Mouse (Mus musculus) stomach, embryonic 14.5 days (tissue): ENCODE measurements at regions not wholly inside any gene's neighbourhood (a gene's known extent, or its start where the extent isn't known, plus 50 kb on each side); places are given as distances from the start of the nearest gene placed in this dataset.

Experiments used
- ATAC-seq: fragments of 200-750 bp; cut with Nextera tagmentation; 2 replicates; pipeline ENCODE4 v1.8.0; 2017; ENCODE audit warnings: low read depth, moderate TSS enrichment; ENCODE audit not compliant: insufficient number of reproducible peaks, insufficient read depth, low FRiP score
- H3K27ac ChIP-seq: fragments of 300-500 bp; sonication (generic); 2 replicates; pipeline ENCODE4 v1.5.1; 2014; ENCODE audit warnings: mild to moderate bottlenecking, low read length, moderate library complexity, mixed read lengths
- H3K27me3 ChIP-seq: fragments of 300-500 bp; sonication (generic); 2 replicates; pipeline ENCODE4 v1.6.1; 2014; ENCODE audit warnings: low read length, control low read depth, mixed read lengths; ENCODE audit not compliant: control insufficient read depth, insufficient read depth
- H3K36me3 ChIP-seq: fragments of 300-500 bp; sonication (generic); 2 replicates; pipeline ENCODE4 v1.6.1; 2014; ENCODE audit warnings: mild to moderate bottlenecking, control low read depth, low read length, moderate library complexity, mixed read lengths; ENCODE audit not compliant: control insufficient read depth, insufficient read depth
- H3K4me1 ChIP-seq: fragments of 300-500 bp; sonication (generic); 2 replicates; pipeline ENCODE4 v1.6.1; 2014; ENCODE audit warnings: low read length, control low read depth, mixed read lengths; ENCODE audit not compliant: control insufficient read depth, insufficient read depth
- H3K4me2 ChIP-seq: fragments of 300-500 bp; sonication (generic); replicated peaks from 2 replicates; pipeline ENCODE4 v1.6.1; 2014; ENCODE audit warnings: low read depth, low read length, control low read depth
- H3K4me3 ChIP-seq: fragments of 300-500 bp; sonication (generic); 2 replicates; pipeline ENCODE4 v1.5.1; 2014; ENCODE audit warnings: low read depth, low read length, control low read depth
- H3K9ac ChIP-seq: fragments of 300-500 bp; sonication (generic); replicated peaks from 2 replicates; pipeline ENCODE4 v1.6.1; 2014; ENCODE audit warnings: low read depth, mild to moderate bottlenecking, control low read depth, low read length, moderate library complexity, mixed read lengths
- H3K9me3 ChIP-seq: fragments of 300-500 bp; sonication (generic); 2 replicates; pipeline ENCODE4 v1.6.1; 2016; ENCODE audit warnings: low read depth, low read length, control low read depth; ENCODE audit not compliant: control insufficient read depth
- WGBS: fragments of 180-500 bp; shearing (Covaris S2); extraction: QIAGEN DNeasy Blood & Tissue Kit; methylation state at CpG from one replicate; pipeline ENCODE4 v1.1.7; 2014; 5-methylcytosine and 5-hydroxymethylcytosine counted together

GRCm38 (mm10) chr8:107689020-107689419 is 100.8 kb upstream of the Psmd7 start:
- 60% methylated on average over 10 of the region's 10 CpGs for WGBS

GRCm38 (mm10) chr8:107691251-107691650 is 103.0 kb upstream of the Psmd7 start:
- no peak for ATAC-seq
- Histone ChIP-seq H3K9me3 (no peaks in the 10 kb centered on the region), H3K4me1 (0 out of 2 replicates have a peak, but pooled peaks cover 5% of the 10 kb centered on the region), H3K27ac (no peak overlapping the region), H3K27me3 (no peaks in the 10 kb centered on the region), H3K9ac (no peak overlapping the region), H3K4me3 (no peak overlapping the region), H3K4me2 (no peak overlapping the region), H3K36me3 (no peaks in the 10 kb centered on the region)
- 90% methylated on average over 4 of the region's 4 CpGs for WGBS

More at GRCm38 (mm10) chr8:107689020-107689419, 100.8 kb upstream of the Psmd7 start:
- 0 out of 2 replicates have a peak, but pooled peaks cover 5% of the 10 kb centered on the region for H3K4me1 ChIP-seq
- no peaks in the 10 kb centered on the region for H3K36me3 ChIP-seq
- ATAC-seq = peak; percentile 28; the same call in 1 of the 2 replicates
- H3K4me3 ChIP-seq = no peak overlapping the region
- H3K27me3 ChIP-seq = no peaks in the 10 kb centered on the region
- no peak overlapping the region for H3K9ac ChIP-seq
- H3K27ac ChIP-seq = peak overlapping the region; percentile 36; the same call in 1 of the 2 replicates
- no peaks in the 10 kb centered on the region for H3K9me3 ChIP-seq
- no peak overlapping the region for H3K4me2 ChIP-seq

GRCm38 (mm10) chr8:107696384-107697346 is 108.4 kb upstream of the Psmd7 start:
- ATAC-seq = no peak
- Histone ChIP-seq H3K27ac (peak overlapping the region; percentile 5; the same call in 1 of the 2 replicates), H3K9me3 (no peaks in the 10 kb centered on the region), H3K4me2 (peak overlapping the region; percentile 1; the same call in 1 of the 2 replicates), H3K4me3 (no peak overlapping the region), H3K36me3 (no peaks in the 10 kb centered on the region), H3K27me3 (no peaks in the 10 kb centered on the region), H3K9ac (no peak overlapping the region), H3K4me1 (no peaks in the 10 kb centered on the region)
- WGBS = 63% methylated on average over 20 of the region's 20 CpGs

- Histone ChIP-seq H3K36me3 (no peaks in the 10 kb centered on the region), H3K4me1 (no peaks in the 10 kb centered on the region), H3K9me3 (no peaks in the 10 kb centered on the region), H3K4me2 (no peak overlapping the region), H3K27me3 (no peaks in the 10 kb centered on the region), H3K4me3 (no peak overlapping the region), H3K27ac (no peak overlapping the region), H3K9ac (no peak overlapping the region)
- no peak for ATAC-seq
- 35% methylated on average over 7 of the region's 7 CpGs for WGBS
These were observed 111.0 kb upstream of the Psmd7 start for GRCm38 (mm10) chr8:107699307-107699706.

- Histone ChIP-seq H3K27me3 (no peaks in the 10 kb centered on the region), H3K4me2 (no peak overlapping the region), H3K27ac (no peak overlapping the region), H3K36me3 (no peaks in the 10 kb centered on the region), H3K9me3 (no peaks in the 10 kb centered on the region), H3K9ac (no peak overlapping the region), H3K4me3 (no peak overlapping the region), H3K4me1 (no peaks in the 10 kb centered on the region)
- 66% methylated on average over 3 of the region's 3 CpGs for WGBS
- ATAC-seq = no peak
These were observed 111.5 kb upstream of the Psmd7 start for GRCm38 (mm10) chr8:107699759-107700158.

- Histone ChIP-seq H3K4me3 (no peak overlapping the region), H3K4me2 (no peak overlapping the region), H3K9me3 (no peaks in the 10 kb centered on the region), H3K9ac (no peak overlapping the region), H3K36me3 (no peaks in the 10 kb centered on the region), H3K27ac (no peak overlapping the region), H3K27me3 (no peaks in the 10 kb centered on the region), H3K4me1 (no peaks in the 10 kb centered on the region)
- no peak for ATAC-seq
- WGBS = 76% methylated on average over 10 of the region's 10 CpGs
These were observed 127.6 kb upstream of the Psmd7 start for GRCm38 (mm10) chr8:107715901-107716300.

GRCm38 (mm10) chr8:107717856-107718255 is 129.6 kb upstream of the Psmd7 start:
- WGBS = 86% methylated on average over 13 of the region's 13 CpGs

GRCm38 (mm10) chr8:107719656-107720055 is 131.4 kb upstream of the Psmd7 start:
- 59% methylated on average over 3 of the region's 3 CpGs for WGBS
- H3K4me3 ChIP-seq = no peak overlapping the region
- H3K9ac ChIP-seq = no peak overlapping the region
- H3K27me3 ChIP-seq = no peaks in the 10 kb centered on the region
- no peak overlapping the region for H3K27ac ChIP-seq
- H3K9me3 ChIP-seq = no peaks in the 10 kb centered on the region
- no peak for ATAC-seq
- no peak overlapping the region for H3K4me2 ChIP-seq
- H3K36me3 ChIP-seq = no peaks in the 10 kb centered on the region
- H3K4me1 ChIP-seq = no peaks in the 10 kb centered on the region

More at GRCm38 (mm10) chr8:107717856-107718255, 129.6 kb upstream of the Psmd7 start:
- no peaks in the 10 kb centered on the region for H3K36me3 ChIP-seq
- H3K27ac ChIP-seq = no peak overlapping the region
- no peak overlapping the region for H3K4me2 ChIP-seq
- no peaks in the 10 kb centered on the region for H3K4me1 ChIP-seq
- H3K9me3 ChIP-seq = no peaks in the 10 kb centered on the region
- no peak overlapping the region for H3K9ac ChIP-seq
- no peak overlapping the region for H3K4me3 ChIP-seq
- no peak for ATAC-seq
- no peaks in the 10 kb centered on the region for H3K27me3 ChIP-seq
